Comparison of ENCODE assay signal across 26 mouse cellular contexts in the genomic region with DNA sequence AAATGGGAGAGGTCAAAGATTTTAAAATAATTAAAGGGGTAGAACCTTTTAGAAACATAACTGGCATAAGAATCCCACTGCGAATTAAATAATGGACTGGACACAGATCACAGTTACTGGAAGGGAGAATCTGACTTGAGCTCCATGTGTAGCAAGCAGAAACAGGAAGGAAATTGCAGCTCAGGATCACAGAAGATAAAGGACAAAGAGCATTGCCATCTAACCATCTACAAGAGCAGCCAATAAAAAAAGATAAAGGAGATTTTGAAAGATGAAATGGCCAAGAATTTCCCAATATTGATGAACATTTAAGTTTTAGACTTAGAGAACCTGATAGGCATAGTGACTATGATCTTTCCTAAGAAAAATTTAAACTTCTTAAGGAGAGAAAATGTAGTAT.
"Had no signal": no experiment of that assay in that cellular context is flagged by ENCODE, and none has a peak within 500 bp of the region (broad histone marks: within the 10 kb centered on the region; RNA-seq: fewer than 3 reads in every experiment).

No protein-coding gene starts in this region.

- ATAC-seq: hindbrain, postnatal 0 days; intestine, embryonic 16.5 days; liver, embryonic 12.5 days had no signal

- DNase-seq: gastrocnemius, adult 2 months; gastrocnemius, postnatal 10 days; gastrocnemius, postnatal 36 days; heart, adult 18-20 months; heart, postnatal 14 days; heart, postnatal 36 days; kidney, adult 11 months; kidney, adult 2 months; kidney, adult 9 months; kidney, postnatal 14 days; kidney, postnatal 36 days; layer of hippocampus, adult 9-11 months; layer of hippocampus, postnatal 36 days; left cerebral cortex, postnatal 4 days had no signal

- H3K9me3 ChIP-seq: heart, embryonic 13.5 days; heart, embryonic 15.5 days; hindbrain, embryonic 13.5 days; hindbrain, embryonic 15.5 days; kidney, embryonic 15.5 days; limb, embryonic 13.5 days; limb, embryonic 15.5 days; liver, embryonic 12.5 days had no signal

- H3K9ac ChIP-seq: heart, embryonic 13.5 days; heart, embryonic 15.5 days; hindbrain, embryonic 13.5 days; hindbrain, embryonic 15.5 days; kidney, embryonic 15.5 days; limb, embryonic 13.5 days; limb, embryonic 15.5 days; liver, embryonic 12.5 days; liver, embryonic 14.5 days had no signal

- H3K4me1 ChIP-seq: heart, embryonic 13.5 days; heart, embryonic 15.5 days; hindbrain, embryonic 13.5 days; hindbrain, embryonic 15.5 days; kidney, embryonic 15.5 days; limb, embryonic 13.5 days; limb, embryonic 15.5 days; liver, embryonic 12.5 days had no signal

- H3K4me3 ChIP-seq: gastrocnemius, adult 2 months; heart, embryonic 13.5 days; heart, embryonic 15.5 days; hindbrain, embryonic 13.5 days; hindbrain, embryonic 15.5 days; kidney, embryonic 15.5 days; limb, embryonic 13.5 days; limb, embryonic 15.5 days; liver, embryonic 12.5 days had no signal

- H3K27me3 ChIP-seq: heart, embryonic 13.5 days; heart, embryonic 15.5 days; hindbrain, embryonic 13.5 days; hindbrain, embryonic 15.5 days; kidney, embryonic 15.5 days; limb, embryonic 13.5 days; limb, embryonic 15.5 days; liver, embryonic 12.5 days had no signal

- H3K27ac ChIP-seq: gastrocnemius, adult 2 months; heart, embryonic 13.5 days; heart, embryonic 15.5 days; hindbrain, embryonic 13.5 days; hindbrain, embryonic 15.5 days; hindbrain, postnatal 0 days; kidney, embryonic 15.5 days; kidney, postnatal 0 days; limb, embryonic 13.5 days; limb, embryonic 15.5 days; liver, embryonic 12.5 days; liver, embryonic 14.5 days had no signal

- H3K36me3 ChIP-seq: heart, embryonic 13.5 days; heart, embryonic 15.5 days; hindbrain, embryonic 13.5 days; hindbrain, embryonic 15.5 days; kidney, embryonic 15.5 days; limb, embryonic 13.5 days; limb, embryonic 15.5 days; liver, embryonic 12.5 days had no signal
